Mouse (Mus musculus) ovary, postnatal 10 days (tissue): ENCODE results near the gene Ntn4.
"Not testable (repeated sequence)": the region's sequence is repeated elsewhere in the genome, so short reads cannot be mapped to it uniquely, and the experiment has no call there.

Experiments used
- DNase-seq: peaks from one replicate; pipeline ENCODE4 v3.0.0; 2022; ENCODE audit warnings: low spot score

Gene Ntn4

GRCm38 (mm10) chr10:93683896-93684295 lies 43.4 kb downstream of the Ntn4 start:
- no peak for DNase-seq

- not testable (repeated sequence) for DNase-seq
Observed at GRCm38 (mm10) chr10:93685416-93685815, 44.9 kb downstream of the Ntn4 start.

GRCm38 (mm10) chr10:93686579-93686978 lies 46.1 kb downstream of the Ntn4 start:
- DNase-seq = no peak

DNA sequence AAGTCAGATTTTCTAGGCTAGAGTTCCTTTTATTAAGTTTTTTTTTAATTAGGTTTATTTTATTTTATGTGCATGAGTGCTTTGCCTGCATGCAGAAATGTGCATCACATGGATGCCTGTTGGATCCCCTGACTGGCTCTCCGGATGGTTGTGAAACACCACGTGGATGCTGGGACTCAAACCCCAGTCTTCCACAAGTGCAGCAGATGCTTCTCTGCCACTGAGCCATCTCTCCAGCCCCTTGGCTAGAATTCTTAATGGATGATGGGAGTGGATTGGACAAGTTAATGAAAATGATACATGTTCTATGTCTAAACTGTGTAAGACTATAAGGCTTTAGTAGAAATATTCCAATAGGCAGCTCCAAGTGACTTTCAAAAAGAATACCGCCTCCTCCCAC lies 47.3 kb downstream of the Ntn4 start:
- DNase-seq = no peak

GRCm38 (mm10) chr10:93688306-93689171 lies 48.1 kb downstream of the Ntn4 start:
- no peak for DNase-seq

DNA sequence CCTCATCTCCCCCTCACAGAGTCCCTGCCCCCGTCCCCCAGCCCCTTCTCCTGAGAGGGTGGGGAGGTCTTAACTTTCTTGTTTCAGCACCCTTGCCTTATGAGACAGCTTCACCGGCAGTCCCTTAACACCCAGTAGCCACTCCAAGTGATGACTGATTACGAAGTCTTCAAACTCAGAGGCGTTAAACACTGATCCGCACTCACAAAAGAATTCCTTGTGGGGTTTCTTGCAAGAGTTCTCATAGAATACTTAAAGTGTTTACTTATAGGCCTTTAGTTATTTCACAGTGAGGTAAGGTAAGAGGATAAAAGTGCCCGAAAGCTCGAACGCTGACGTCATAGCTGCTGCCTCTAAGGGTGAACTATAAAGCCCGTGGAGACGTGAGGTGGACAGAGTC lies 50.9 kb downstream of the Ntn4 start:
- no peak for DNase-seq

DNA sequence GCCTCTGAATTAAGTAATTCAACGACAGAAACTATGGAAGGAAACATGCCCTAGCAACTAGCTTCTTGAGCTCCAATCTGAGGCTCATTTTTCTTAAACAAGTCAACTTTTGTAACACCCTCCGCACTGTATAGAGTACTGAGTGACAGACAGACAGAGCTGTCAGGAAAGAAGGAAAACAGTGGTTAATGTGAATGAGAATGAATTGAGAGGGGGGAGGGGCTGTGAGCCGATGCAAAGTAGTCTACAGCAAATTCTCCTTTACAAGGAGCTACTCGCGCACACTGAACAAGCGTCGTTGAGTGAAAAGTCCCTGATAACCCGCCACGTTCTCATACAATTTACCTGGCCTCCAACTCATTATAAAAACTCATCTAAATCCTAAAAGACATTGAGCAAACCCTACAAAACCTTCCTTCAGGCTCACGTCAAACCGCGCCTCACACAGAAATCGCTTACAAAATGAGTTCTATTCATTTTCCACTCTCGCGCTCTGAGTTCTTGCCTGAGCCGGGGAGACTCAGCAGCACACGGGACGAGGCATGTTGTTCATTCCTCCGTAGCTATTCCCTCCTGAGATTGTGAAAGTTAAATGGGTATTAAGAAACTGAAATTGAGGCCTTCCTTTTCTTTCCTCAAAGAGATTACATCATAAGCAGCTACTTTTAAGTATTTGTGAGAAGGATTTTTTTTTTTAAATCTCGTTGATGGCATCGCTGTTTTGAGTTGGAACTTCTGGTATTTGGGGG lies 54.7 kb downstream of the Ntn4 start:
- DNase-seq = no peak

- DNase-seq = no peak
Observed at GRCm38 (mm10) chr10:93696001-93696400, 55.5 kb downstream of the Ntn4 start.

GRCm38 (mm10) chr10:93697866-93698483 lies 57.5 kb downstream of the Ntn4 start:
- no peak for DNase-seq

GRCm38 (mm10) chr10:93699689-93700478 lies 59.4 kb downstream of the Ntn4 start:
- DNase-seq = no peak

DNA sequence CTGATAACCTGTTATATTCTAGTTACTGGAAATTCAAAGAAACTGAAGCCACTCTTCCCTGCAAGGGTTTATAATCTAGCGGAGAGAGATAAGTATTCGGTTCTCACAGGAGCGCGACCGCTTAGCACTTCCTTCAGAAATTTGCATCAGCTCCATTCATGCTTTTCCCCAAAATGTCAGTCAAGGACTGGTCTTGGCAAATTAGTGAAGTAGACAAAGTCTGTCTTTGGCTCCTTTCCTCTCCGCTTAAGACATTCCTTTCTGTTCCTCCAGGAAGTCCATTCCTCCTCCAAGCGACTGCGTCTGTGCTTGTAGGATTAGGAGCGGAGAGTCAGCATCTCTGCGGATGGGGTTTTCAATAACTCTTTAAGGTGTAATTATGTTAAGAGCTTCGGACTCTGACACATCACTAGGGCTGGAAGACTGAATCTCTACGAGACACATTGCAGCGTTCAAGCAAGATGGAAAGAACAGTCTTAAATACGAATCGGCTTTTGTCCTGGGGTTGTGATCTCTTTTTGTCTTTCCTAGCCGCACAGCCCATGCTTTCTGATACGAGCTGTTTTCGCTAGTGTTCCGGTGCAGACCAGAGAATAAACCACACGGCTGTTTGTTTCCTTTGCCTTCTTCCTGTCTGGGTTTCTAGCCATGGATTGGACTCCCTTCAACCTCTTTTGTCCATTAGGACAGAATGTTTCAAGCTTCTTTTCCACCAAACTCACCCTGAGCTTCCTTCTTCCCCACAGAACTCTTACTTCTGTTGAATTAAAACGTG lies 60.3 kb downstream of the Ntn4 start:
- no peak for DNase-seq

DNA sequence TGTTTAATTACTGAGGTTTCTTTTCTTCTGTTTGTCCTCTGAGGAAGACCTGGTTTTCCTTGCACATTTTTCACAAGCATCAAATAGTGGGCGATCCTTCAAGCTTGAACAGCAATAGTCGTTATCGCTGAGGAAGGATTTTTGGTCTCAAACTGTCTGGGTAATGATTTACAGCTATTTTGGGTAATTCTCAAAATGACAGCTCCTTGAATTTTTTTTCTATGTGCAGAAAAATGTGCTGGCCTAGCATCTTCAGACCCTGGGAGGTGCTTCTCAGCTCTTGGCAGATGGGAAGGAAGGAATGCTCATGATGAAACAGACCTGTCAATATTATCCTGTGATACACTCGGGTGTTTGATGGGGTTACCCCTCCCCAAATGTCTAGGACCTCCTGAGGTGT lies 63.5 kb downstream of the Ntn4 start:
- DNase-seq = no peak

GRCm38 (mm10) chr10:93707149-93708075 lies 66.9 kb downstream of the Ntn4 start:
- DNase-seq = no peak

DNA sequence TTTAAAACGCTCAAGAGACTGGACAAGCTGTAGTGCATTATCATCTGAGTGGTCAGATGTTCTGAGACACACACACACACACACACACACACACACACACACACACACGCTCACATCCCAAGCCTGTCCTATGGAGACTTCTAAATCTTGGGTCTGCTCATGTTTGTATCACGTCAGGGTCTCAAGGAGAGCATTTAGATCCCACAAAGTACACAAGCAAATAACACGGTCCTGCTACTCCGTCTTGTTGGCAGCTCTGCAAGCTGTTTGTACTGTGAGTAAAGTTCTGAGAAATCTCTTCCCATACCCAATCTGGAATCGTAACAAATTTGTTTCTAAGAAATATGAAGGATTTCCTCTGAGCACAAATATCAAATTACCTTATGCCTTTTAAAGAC lies 67.6 kb downstream of the Ntn4 start:
- DNase-seq = no peak

DNA sequence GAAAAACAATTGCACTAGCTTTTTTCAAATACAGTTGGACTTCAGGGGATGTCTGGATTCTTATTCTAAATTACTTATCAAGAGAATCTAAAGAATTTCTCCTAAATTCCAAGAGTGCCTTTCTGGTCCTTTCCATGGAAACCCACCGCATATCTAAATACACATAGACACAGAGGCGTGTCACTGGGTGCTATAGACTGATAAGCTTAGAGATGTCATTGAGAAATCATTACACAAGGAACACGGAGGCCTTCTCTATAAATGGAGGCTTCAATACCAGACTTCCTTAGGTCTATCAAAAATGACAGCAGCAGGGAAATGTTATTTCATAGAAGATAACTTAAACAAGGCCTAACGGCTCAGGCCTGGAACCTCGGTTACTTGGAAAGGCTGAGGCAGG lies 68.0 kb downstream of the Ntn4 start:
- no peak for DNase-seq

DNA sequence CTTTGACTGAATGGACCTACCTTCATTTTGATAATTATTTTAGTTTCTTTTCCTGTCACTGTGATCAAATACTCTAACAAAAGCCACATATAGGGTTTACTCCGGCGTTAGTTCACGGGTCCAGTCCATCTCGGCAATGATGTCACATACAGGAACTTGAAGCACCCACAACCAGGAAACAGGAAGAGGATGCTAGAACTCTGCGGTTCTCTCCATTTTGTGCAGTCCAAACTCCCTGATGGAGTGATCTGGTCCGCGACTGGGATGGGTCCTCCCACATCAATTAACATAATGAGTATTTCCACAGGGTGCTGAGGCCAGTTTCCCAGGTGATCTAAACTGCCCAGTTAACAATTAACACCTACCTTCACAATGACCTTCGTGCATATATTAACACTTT lies 69.1 kb downstream of the Ntn4 start:
- no peak for DNase-seq

GRCm38 (mm10) chr10:93721625-93722337 lies 81.3 kb downstream of the Ntn4 start:
- DNase-seq = no peak

DNA sequence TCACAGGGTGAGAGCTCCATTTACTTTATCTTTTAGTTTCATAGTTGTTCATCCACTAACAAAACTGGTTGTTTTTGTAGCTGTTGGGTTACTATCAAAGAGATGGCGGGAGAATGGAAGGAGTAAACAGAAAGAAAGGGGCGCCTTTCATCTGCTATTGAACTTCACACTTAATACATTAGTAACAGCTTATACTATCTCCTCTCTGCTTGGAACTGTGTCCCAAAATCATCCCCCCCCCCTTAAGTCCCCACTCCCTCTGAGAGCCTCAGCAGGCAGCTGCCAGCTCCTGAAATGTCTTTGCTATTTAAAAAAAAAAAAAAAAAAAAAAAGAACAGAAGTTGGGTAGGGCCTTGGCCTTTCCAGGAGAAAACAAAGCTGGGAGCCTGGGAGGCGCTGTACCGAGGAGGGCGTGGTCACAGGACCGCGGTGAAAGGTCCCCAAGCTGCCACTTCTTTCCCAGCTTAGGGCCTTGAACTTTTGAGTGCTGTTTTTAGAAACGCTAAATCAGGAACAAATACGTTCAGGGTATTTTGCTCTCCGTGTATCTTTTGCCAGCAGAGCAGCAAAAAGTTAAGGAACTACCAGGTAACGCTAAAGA lies 83.6 kb downstream of the Ntn4 start:
- no peak for DNase-seq

- DNase-seq = no peak
Observed at GRCm38 (mm10) chr10:93728131-93728530, 87.7 kb downstream of the Ntn4 start.
